Mouse (Mus musculus) C2C12 (cell line): ENCODE results near the gene Smad6.

Source experiments
- CTCF ChIP-seq: IDR thresholded peaks from one replicate; pipeline ENCODE4 v1.5.1; 2011; ENCODE audit not compliant: control insufficient read depth, insufficient read depth, insufficient read length
- MAX ChIP-seq: IDR thresholded peaks from one replicate; pipeline ENCODE4 v1.6.1; 2011; ENCODE audit warnings: mild to moderate bottlenecking, control low read depth

DNA sequence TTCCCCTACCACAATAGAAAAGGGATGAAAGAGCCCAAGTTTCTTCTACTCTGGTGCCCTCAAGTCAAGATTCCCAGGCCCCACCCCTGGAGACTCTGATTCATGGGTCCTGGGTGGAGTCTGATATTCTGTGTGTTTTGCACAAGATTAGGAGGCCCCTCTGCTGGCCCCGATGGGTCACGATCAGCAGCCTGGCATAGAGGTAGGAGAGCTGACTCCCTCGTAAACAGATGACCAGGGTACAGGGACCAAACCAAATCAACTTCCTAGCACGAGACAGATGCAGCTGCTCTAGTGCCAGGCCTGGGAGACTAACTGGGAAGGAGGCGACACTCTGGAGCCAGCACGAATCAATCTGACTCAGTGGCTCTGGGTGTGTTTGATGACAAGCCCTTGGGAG, 51.0 kb downstream of the Smad6 start:
- TF ChIP-seq CTCF, result no peak
- no peak for TF ChIP-seq MAX
